Mouse (Mus musculus): ENCODE data around the gene Kcnq5. TPM values are rescaled to one million over a fixed set of nuclear protein-coding genes. Genes with fewer than 3 reads are reported as not detected.

The Kcnq5 gene
- total and polyA plus RNA-seq, 3 experiments: 6.5 to 8.7 (median 8.2) TPM

GRCm38 (mm10) chr1:21803751-21804476 lies 157.8 kb downstream of the Kcnq5 start:
- Histone ChIP-seq H3K4me1 (ENCODE audit: control insufficient read depth in 1 of 2, insufficient read depth in 2 of 2) (peaks cover 3 to 12% of the 10 kb centered on the region in 2 experiments; a peak in 2 of 4 replicates), H3K9me3 (replicated peaks; ENCODE audit: low read length) (no peaks in the 10 kb centered on the region), H3K27ac (ENCODE audit: insufficient read depth, low read depth) (no peak overlapping the region), H3K79me2 (replicated peaks; ENCODE audit: control insufficient read depth, extremely low read depth, insufficient read depth, poor library complexity, severe bottlenecking) (0 out of 2 replicates have a peak, but pooled peaks cover 2% of the 10 kb centered on the region), H3K36me3 (replicated peaks in 1 of 2; ENCODE audit: control insufficient read depth in 1 of 2, insufficient read depth in 1 of 2, low read length in 1 of 2) (no peaks in the 10 kb centered on the region), H3K4me2 (ENCODE audit: insufficient read depth, low read depth, poor library complexity, severe bottlenecking) (no peak overlapping the region), H3K9ac (ENCODE audit: insufficient read depth, low read depth) (no peak overlapping the region), H3K27me3 (replicated peaks) (no peaks in the 10 kb centered on the region), H3K4me3 (replicated peaks in 1 of 3; ENCODE audit: low read depth in 2 of 3, low read length in 2 of 3, poor library complexity in 1 of 3) (no peak overlapping the region)
- dilution Hi-C loops (cut with MboI; ENCODE audit: extremely low pct_ligation_motif_present, extremely low pct_unique_long_range_greater_than_20kb, low sequenced_read_pairs): no loop called here
- no peak for TF ChIP-seq MAFK (IDR thresholded peaks at IDR 0.05; ENCODE audit: insufficient replicate concordance, low read length)
- no peak for TF ChIP-seq ETS1 (conservative IDR thresholded peaks at IDR 0.05; ENCODE audit: low read depth, low read length)
- no peak for TF ChIP-seq IRF4 (IDR thresholded peaks at IDR 0.05; ENCODE audit: low read depth, low read length)
- TF ChIP-seq RCOR1 (conservative IDR thresholded peaks at IDR 0.05; ENCODE audit: low read depth, low read length): no peak
- TF ChIP-seq SMC3 (IDR thresholded peaks at IDR 0.05; ENCODE audit: low read depth, low read length): no peak
- no peak for TF ChIP-seq CTCF (conservative IDR thresholded peaks at IDR 0.05 in 1 of 2, IDR thresholded peaks at IDR 0.05 in 1 of 2; ENCODE audit: low read depth in 2 of 2, low read length in 2 of 2)
- TF ChIP-seq BHLHE40 (IDR thresholded peaks at IDR 0.05; ENCODE audit: low read depth, low read length): no peak
- no peak for TF ChIP-seq MXI1 (IDR thresholded peaks at IDR 0.05; ENCODE audit: low read depth, low read length)
- TF ChIP-seq SIN3A (IDR thresholded peaks at IDR 0.05; ENCODE audit: low read length): no peak
- no peak for TF ChIP-seq MAX (IDR thresholded peaks at IDR 0.05; ENCODE audit: low read length)
- TF ChIP-seq UBTF (IDR thresholded peaks at IDR 0.05; ENCODE audit: low read depth, low read length): no peak
- TF ChIP-seq TBP (conservative IDR thresholded peaks at IDR 0.05; ENCODE audit: low read depth, low read length): no peak
- TF ChIP-seq USF2 (conservative IDR thresholded peaks at IDR 0.05; ENCODE audit: low read depth, low read length): no peak
- TF ChIP-seq RAD21 (IDR thresholded peaks at IDR 0.05; ENCODE audit: low read depth, low read length): no peak
- TF ChIP-seq TCF12 (IDR thresholded peaks at IDR 0.05; ENCODE audit: low read depth, low read length): no peak
- TF ChIP-seq ZKSCAN1 (IDR thresholded peaks at IDR 0.05; ENCODE audit: borderline replicate concordance, low read depth, low read length): no peak
- in situ Hi-C loops (cut with MboI; ENCODE audit: low pct_ligation_motif_present, low pct_unique_long_range_greater_than_20kb, low sequenced_read_pairs): no loop called here
- DNase-seq (ENCODE audit: extremely low read depth): no peak

GRCm38 (mm10) chr1:21780746-21781145 lies 181.0 kb downstream of the Kcnq5 start:
- dilution Hi-C loops (cut with MboI; ENCODE audit: extremely low pct_ligation_motif_present, extremely low pct_unique_long_range_greater_than_20kb, low sequenced_read_pairs): no loop called here
- H3K4me2 ChIP-seq (ENCODE audit: insufficient read depth, low read depth, poor library complexity, severe bottlenecking): peak overlapping the region; percentile 93
- no peaks in the 10 kb centered on the region for H3K36me3 ChIP-seq (replicated peaks in 1 of 2; ENCODE audit: control insufficient read depth in 1 of 2, insufficient read depth in 1 of 2, low read length in 1 of 2)
- H3K4me3 ChIP-seq (replicated peaks in 1 of 3; ENCODE audit: low read depth in 2 of 3, low read length in 2 of 3, poor library complexity in 1 of 3): peak overlapping the region in 2 of 3 experiments; percentile 28 to 40
- H3K79me2 ChIP-seq (replicated peaks; ENCODE audit: control insufficient read depth, extremely low read depth, insufficient read depth, poor library complexity, severe bottlenecking): 0 out of 2 replicates have a peak, but pooled peaks cover 2% of the 10 kb centered on the region
- no peaks in the 10 kb centered on the region for H3K9me3 ChIP-seq (replicated peaks; ENCODE audit: low read length)
- peak overlapping the region; percentile 97 for H3K27ac ChIP-seq (ENCODE audit: insufficient read depth, low read depth)
- H3K4me1 ChIP-seq (ENCODE audit: control insufficient read depth in 1 of 2, insufficient read depth in 2 of 2): peaks cover 17 to 35% of the 10 kb centered on the region in 2 experiments
- DNase-seq (ENCODE audit: extremely low read depth): peak; percentile 85
- H3K27me3 ChIP-seq (replicated peaks): no peaks in the 10 kb centered on the region
- in situ Hi-C loops (cut with MboI; ENCODE audit: low pct_ligation_motif_present, low pct_unique_long_range_greater_than_20kb, low sequenced_read_pairs): no loop called here
- H3K9ac ChIP-seq (ENCODE audit: insufficient read depth, low read depth): peak overlapping the region; percentile 87
- peak; percentile 63; the same call in 1 of the 2 replicates for TF ChIP-seq MAFK (IDR thresholded peaks at IDR 0.05; ENCODE audit: insufficient replicate concordance, low read length)
- no peak for TF ChIP-seq USF2 (conservative IDR thresholded peaks at IDR 0.05; ENCODE audit: low read depth, low read length)
- no peak for TF ChIP-seq ZMIZ1 (IDR thresholded peaks at IDR 0.05; ENCODE audit: low read depth, low read length)
- TF ChIP-seq MAX (IDR thresholded peaks at IDR 0.05; ENCODE audit: low read length): no peak
- TF ChIP-seq SIN3A (IDR thresholded peaks at IDR 0.05; ENCODE audit: low read length): no peak
- 0 out of 2 replicates have a peak, but pooled peaks have one; percentile 34 for TF ChIP-seq JUND (conservative IDR thresholded peaks at IDR 0.05; ENCODE audit: low read depth, low read length)
- TF ChIP-seq MYC (IDR thresholded peaks at IDR 0.05; ENCODE audit: low read depth, low read length): 0 out of 2 replicates have a peak, but pooled peaks have one; percentile 12
- 0 out of 2 replicates have a peak, but pooled peaks have one; percentile 67 for TF ChIP-seq MAZ (IDR thresholded peaks at IDR 0.05; ENCODE audit: low read depth, low read length)
- no peak for TF ChIP-seq USF1 (IDR thresholded peaks at IDR 0.05; ENCODE audit: low read depth, low read length)
- TF ChIP-seq ELF1 (IDR thresholded peaks at IDR 0.05; ENCODE audit: low read depth, low read length): peak; percentile 57
- peak; percentile 62 for TF ChIP-seq BHLHE40 (IDR thresholded peaks at IDR 0.05; ENCODE audit: low read depth, low read length)
- 0 out of 2 replicates have a peak, but pooled peaks have one; percentile 44 for TF ChIP-seq TCF12 (IDR thresholded peaks at IDR 0.05; ENCODE audit: low read depth, low read length)
- peak; percentile 21; the same call in 1 of the 2 replicates for TF ChIP-seq RCOR1 (conservative IDR thresholded peaks at IDR 0.05; ENCODE audit: low read depth, low read length)
- no peak for TF ChIP-seq POLR2AphosphoS2 (IDR thresholded peaks at IDR 0.05; ENCODE audit: low read depth, low read length)
- TF ChIP-seq JUN (IDR thresholded peaks at IDR 0.05; ENCODE audit: insufficient read depth, low read depth, low read length): peak; percentile 50; the same call in 1 of the 2 replicates
- peak; percentile 90; the same call in 1 of the 2 replicates for TF ChIP-seq CHD1 (IDR thresholded peaks at IDR 0.05; ENCODE audit: low read depth, low read length)
- TF ChIP-seq ETS1 (conservative IDR thresholded peaks at IDR 0.05; ENCODE audit: low read depth, low read length): peak; percentile 83
- peak; percentile 47; the same call in 1 of the 2 replicates for TF ChIP-seq POLR2A (IDR thresholded peaks at IDR 0.05; ENCODE audit: low read depth, low read length)
- TF ChIP-seq NELFE (IDR thresholded peaks at IDR 0.05; ENCODE audit: low read depth, low read length): peak; percentile 32; the same call in 1 of the 2 replicates
- no peak for TF ChIP-seq HCFC1 (IDR thresholded peaks at IDR 0.05; ENCODE audit: low read depth, low read length)
- TF ChIP-seq RAD21 (IDR thresholded peaks at IDR 0.05; ENCODE audit: low read depth, low read length): peak; percentile 6
- TF ChIP-seq IRF4 (IDR thresholded peaks at IDR 0.05; ENCODE audit: low read depth, low read length): peak; percentile 52; the same call in 1 of the 2 replicates
